Mouse (Mus musculus) liver, embryonic 14.5 days (tissue): ENCODE measurements around the gene Tor1b. TPM values are rescaled to one million over a fixed set of nuclear protein-coding genes. Genes with fewer than 3 reads are reported as not detected.

Experiments
- ATAC-seq: fragments of 200-750 bp; cut with Nextera tagmentation; 2 replicates; pipeline ENCODE4 v1.8.0; 2017; ENCODE audit warnings: moderate number of reproducible peaks, mild to moderate bottlenecking, moderate library complexity; ENCODE audit not compliant: insufficient read depth
- DNase-seq, 3 experiments: peaks; one replicate each; pipeline ENCODE4 v3.0.0-alpha.2; 2012 to 2013; ENCODE audit warnings: low read depth in 3 of 3, low spot score in 3 of 3
- H3K27ac ChIP-seq: fragments of 300-500 bp; sonication (generic); 2 replicates; pipeline ENCODE4 v1.5.1; 2014; ENCODE audit warnings: moderate library complexity, mild to moderate bottlenecking, control low read depth, inconsistent platforms
- H3K27me3 ChIP-seq: fragments of 300-500 bp; sonication (generic); 2 replicates; pipeline ENCODE4 v1.6.1; 2014; ENCODE audit warnings: mild to moderate bottlenecking, low read length, moderate library complexity; ENCODE audit not compliant: control insufficient read depth, insufficient read depth
- H3K36me3 ChIP-seq: fragments of 300-500 bp; sonication (generic); replicated peaks from 2 replicates; pipeline ENCODE4 v1.6.1; 2014; ENCODE audit warnings: low read depth; ENCODE audit not compliant: control insufficient read depth, insufficient read depth
- H3K4me1 ChIP-seq, 2 experiments: fragments of 200-500 bp in 1 of 2; fragments of 300-500 bp in 1 of 2; sonication (generic) in 1 of 2; replicated peaks; 2 replicates each; pipeline ENCODE4 v1.6.1; 2012 to 2014; ENCODE audit warnings: antibody characterized with exemption in 1 of 2, inconsistent platforms in 1 of 2, low read length in 1 of 2; ENCODE audit not compliant: control insufficient read depth in 2 of 2, insufficient read depth in 2 of 2
- H3K4me2 ChIP-seq: fragments of 300-500 bp; sonication (generic); 2 replicates; pipeline ENCODE4 v1.6.1; 2014; ENCODE audit warnings: low read depth, mild to moderate bottlenecking, control low read depth, moderate library complexity
- H3K4me3 ChIP-seq, 2 experiments: fragments of 200-500 bp in 1 of 2; fragments of 300-500 bp in 1 of 2; sonication (generic) in 1 of 2; 2 replicates each; pipeline ENCODE4 v1.5.1; 2012 to 2014; ENCODE audit warnings: low read depth in 2 of 2, low read length in 2 of 2, mild to moderate bottlenecking in 2 of 2, control low read depth in 1 of 2, inconsistent platforms in 1 of 2, moderate library complexity in 1 of 2; ENCODE audit not compliant: insufficient read depth in 1 of 2
- H3K9ac ChIP-seq: fragments of 300-500 bp; sonication (generic); replicated peaks from 2 replicates; pipeline ENCODE4 v1.6.1; 2014; ENCODE audit warnings: mild to moderate bottlenecking, control low read depth, moderate library complexity
- H3K9me3 ChIP-seq: fragments of 300-500 bp; sonication (generic); 2 replicates; pipeline ENCODE4 v1.6.1; 2016; ENCODE audit warnings: low read length, mixed read lengths; ENCODE audit not compliant: control insufficient read depth
- CTCF ChIP-seq: IDR thresholded peaks from 2 replicates; pipeline ENCODE4 v1.5.1; 2016; ENCODE audit warnings: antibody characterized with exemption, low read depth, control low read depth
- EP300 ChIP-seq: IDR thresholded peaks from 2 replicates; pipeline ENCODE4 v1.6.1; 2016; ENCODE audit warnings: antibody characterized with exemption, low read depth
- WGBS: fragments of 180-500 bp; shearing (Covaris S2); extraction: QIAGEN DNeasy Blood & Tissue Kit; methylation state at CpG from one replicate; pipeline ENCODE4 v1.1.7; 2014; ENCODE audit not compliant: insufficient replicate concordance; 5-methylcytosine and 5-hydroxymethylcytosine counted together
- polyA plus RNA-seq, 2 experiments: library from polyadenylated mRNA; depleted of rRNA in 1 of 2; stranded (reverse) in 1 of 2; unstranded in 1 of 2; fragments of >200 nt; fragmentation: Nextera tagmentation in 1 of 2; extraction: Ambion mirVana in 1 of 2; gene quantifications; 2 replicates each; pipeline versions ENCODE4 v1.2.1 to v1.2.3; 2012 to 2014

Tor1b gene
- polyA plus RNA-seq, 2 experiments, result 14.6 to 14.7 TPM

- 13% methylated on average over 5 of the region's 5 CpGs for WGBS
- ATAC-seq, result peak; percentile 89
- TF ChIP-seq CTCF (no peak), EP300 (peak; percentile 74)
- peak overlapping the region; percentile 65 for H3K9ac ChIP-seq
- H3K27me3 ChIP-seq, result no peaks in the 10 kb centered on the region
- H3K36me3 ChIP-seq, result no peaks in the 10 kb centered on the region; the same call in 1 of the 2 replicates
- peak overlapping the region; percentile 46 to 47 for H3K4me3 ChIP-seq
- peak overlapping the region; percentile 69 for H3K4me2 ChIP-seq
- H3K27ac ChIP-seq, result peak overlapping the region; percentile 87
- H3K9me3 ChIP-seq, result no peaks in the 10 kb centered on the region
- peaks cover 23 to 30% of the 10 kb centered on the region in 2 experiments for H3K4me1 ChIP-seq
- DNase-seq, result peak; percentile 77 to 82 (median 79)
Measured at GRCm38 (mm10) chr2:31006434-31006833, 53.7 kb downstream of the Tor1b start.

- H3K9ac ChIP-seq, result no peak overlapping the region; the same call in 1 of the 2 replicates
Measured at GRCm38 (mm10) chr2:31007208-31007607, 54.4 kb downstream of the Tor1b start.

More at GRCm38 (mm10) chr2:31007208-31007607, 54.4 kb downstream of the Tor1b start:
- DNase-seq (no peak), ATAC-seq (no peak)
- WGBS, result 66% methylated on average over 5 of the region's 5 CpGs
- no peaks in the 10 kb centered on the region for H3K36me3 ChIP-seq
- no peaks in the 10 kb centered on the region for H3K27me3 ChIP-seq
- no peaks in the 10 kb centered on the region for H3K9me3 ChIP-seq
- peaks cover 23 to 30% of the 10 kb centered on the region in 2 experiments for H3K4me1 ChIP-seq
- H3K4me3 ChIP-seq, result no peak overlapping the region
- TF ChIP-seq CTCF, result no peak
- no peak for TF ChIP-seq EP300
- peak overlapping the region; percentile 69; the same call in 1 of the 2 replicates for H3K4me2 ChIP-seq
- peak overlapping the region; percentile 87 for H3K27ac ChIP-seq

Other genes with a start within 250 kb of the Tor1b start
- gene 1700001O22Rik, start 149.3 kb upstream of the Tor1b start, polyA plus RNA-seq (2012; rRNA removed), result not detected in 2 replicates
- gene 1700001O22Rik, start 149.3 kb upstream of the Tor1b start, polyA plus RNA-seq (2014; fragmentation: Nextera tagmentation; extraction: Ambion mirVana), result not detected in 2 replicates
- 12.0 and 14.5 TPM in 2 replicates for gene Ntmt1, start 145.1 kb upstream of the Tor1b start, polyA plus RNA-seq (2012; rRNA removed)
- 23.3 and 25.6 TPM in 2 replicates for gene Ntmt1, start 145.1 kb upstream of the Tor1b start, polyA plus RNA-seq (2014; fragmentation: Nextera tagmentation; extraction: Ambion mirVana)
- gene Asb6, start 122.6 kb upstream of the Tor1b start, polyA plus RNA-seq (2012; rRNA removed), result 25.8 and 27.0 TPM in 2 replicates
- 25.9 and 26.2 TPM in 2 replicates for gene Asb6, start 122.6 kb upstream of the Tor1b start, polyA plus RNA-seq (2014; fragmentation: Nextera tagmentation; extraction: Ambion mirVana)
- 0.34 and 0.49 TPM in 2 replicates for gene Prrx2, start 118.0 kb upstream of the Tor1b start, polyA plus RNA-seq (2012; rRNA removed)
- gene Prrx2, start 118.0 kb upstream of the Tor1b start, polyA plus RNA-seq (2014; fragmentation: Nextera tagmentation; extraction: Ambion mirVana), result 0.09 TPM in 1 of 2 replicates, not detected in the other
- gene Ptges, start 23.1 kb upstream of the Tor1b start, polyA plus RNA-seq (2012; rRNA removed), result 0.10 and 0.12 TPM in 2 replicates
- gene Ptges, start 23.1 kb upstream of the Tor1b start, polyA plus RNA-seq (2014; fragmentation: Nextera tagmentation; extraction: Ambion mirVana), result 0.19 TPM in 1 of 2 replicates, not detected in the other
- gene Tor1a, start 15.0 kb downstream of the Tor1b start, polyA plus RNA-seq (2012; rRNA removed), result 25.0 and 29.3 TPM in 2 replicates
- 34.3 and 34.8 TPM in 2 replicates for gene Tor1a, start 15.0 kb downstream of the Tor1b start, polyA plus RNA-seq (2014; fragmentation: Nextera tagmentation; extraction: Ambion mirVana)
- 13.2 and 24.4 TPM in 2 replicates for gene BC005624, start 29.2 kb downstream of the Tor1b start, polyA plus RNA-seq (2012; rRNA removed)
- gene BC005624, start 29.2 kb downstream of the Tor1b start, polyA plus RNA-seq (2014; fragmentation: Nextera tagmentation; extraction: Ambion mirVana), result 22.2 and 25.7 TPM in 2 replicates
- 2.5 and 2.7 TPM in 2 replicates for gene Usp20, start 29.3 kb downstream of the Tor1b start, polyA plus RNA-seq (2012; rRNA removed)
- gene Usp20, start 29.3 kb downstream of the Tor1b start, polyA plus RNA-seq (2014; fragmentation: Nextera tagmentation; extraction: Ambion mirVana), result 2.7 and 3.2 TPM in 2 replicates
- 4.8 and 6.4 TPM in 2 replicates for gene Fnbp1, start 189.0 kb downstream of the Tor1b start, polyA plus RNA-seq (2012; rRNA removed)
- gene Fnbp1, start 189.0 kb downstream of the Tor1b start, polyA plus RNA-seq (2014; fragmentation: Nextera tagmentation; extraction: Ambion mirVana), result 3.9 and 4.3 TPM in 2 replicates
- 4.5 and 5.4 TPM in 2 replicates for gene Gpr107, start 199.4 kb downstream of the Tor1b start, polyA plus RNA-seq (2012; rRNA removed)
- gene Gpr107, start 199.4 kb downstream of the Tor1b start, polyA plus RNA-seq (2014; fragmentation: Nextera tagmentation; extraction: Ambion mirVana), result 7.0 and 8.6 TPM in 2 replicates